Mouse (Mus musculus) heart, embryonic 14.5 days (tissue): ENCODE measurements around the gene Chst1. TPM values are rescaled to one million over a fixed set of nuclear protein-coding genes. Genes with fewer than 3 reads are reported as not detected.
A peak's percentile ranks its signal among the peaks of the same experiment; 100 is the strongest.

Source experiments
- ATAC-seq: fragments of 200-750 bp; cut with Nextera tagmentation; 2 replicates; pipeline ENCODE4 v1.8.0; 2017; ENCODE audit warnings: low read depth, moderate TSS enrichment; ENCODE audit not compliant: insufficient number of reproducible peaks, insufficient read depth, low FRiP score
- H3K27ac ChIP-seq, 2 experiments: fragments of 200-500 bp in 1 of 2; fragments of 300-500 bp in 1 of 2; sonication (generic) in 1 of 2; replicated peaks in 1 of 2; 2 replicates each; pipeline ENCODE4 v1.5.1; 2012 to 2014; ENCODE audit warnings: low read depth in 2 of 2, low read length in 2 of 2, control low read depth in 1 of 2, mild to moderate bottlenecking in 1 of 2, mixed read lengths in 1 of 2; ENCODE audit not compliant: control insufficient read depth in 1 of 2, insufficient read depth in 1 of 2
- H3K27me3 ChIP-seq: fragments of 300-500 bp; sonication (generic); 2 replicates; pipeline ENCODE4 v1.6.1; 2014; ENCODE audit warnings: mild to moderate bottlenecking, low read length, control low read depth; ENCODE audit not compliant: control insufficient read depth, insufficient read depth
- H3K36me3 ChIP-seq: fragments of 300-500 bp; sonication (generic); 2 replicates; pipeline ENCODE4 v1.6.1; 2014; ENCODE audit warnings: mild to moderate bottlenecking, control low read depth, low read length, mixed read lengths; ENCODE audit not compliant: control insufficient read depth, insufficient read depth
- H3K4me1 ChIP-seq, 2 experiments: fragments of 200-500 bp in 1 of 2; fragments of 300-500 bp in 1 of 2; sonication (generic) in 1 of 2; 2 replicates each; pipeline ENCODE4 v1.6.1; 2012 to 2014; ENCODE audit warnings: low read length in 2 of 2, control low read depth in 1 of 2, mixed read lengths in 1 of 2; ENCODE audit not compliant: control insufficient read depth in 2 of 2, insufficient read depth in 2 of 2
- H3K4me2 ChIP-seq: fragments of 300-500 bp; sonication (generic); 2 replicates; pipeline ENCODE4 v1.6.1; 2014; ENCODE audit warnings: mild to moderate bottlenecking, low read length
- H3K4me3 ChIP-seq, 2 experiments: fragments of 200-500 bp in 1 of 2; fragments of 300-500 bp in 1 of 2; sonication (generic) in 1 of 2; 2 replicates each; pipeline ENCODE4 v1.5.1; 2012 to 2014; ENCODE audit warnings: low read length in 2 of 2, mild to moderate bottlenecking in 2 of 2, control low read depth in 1 of 2, low read depth in 1 of 2, moderate library complexity in 1 of 2; ENCODE audit not compliant: control insufficient read depth in 1 of 2, insufficient read depth in 1 of 2
- H3K9ac ChIP-seq: fragments of 300-500 bp; sonication (generic); 2 replicates; pipeline ENCODE4 v1.6.1; 2014; ENCODE audit warnings: mild to moderate bottlenecking, low read length
- H3K9me3 ChIP-seq: fragments of 300-500 bp; sonication (generic); 2 replicates; pipeline ENCODE4 v1.6.1; 2016; ENCODE audit warnings: low read length, control low read depth; ENCODE audit not compliant: control insufficient read depth
- WGBS: fragments of 180-500 bp; shearing (Covaris S2); extraction: QIAGEN DNeasy Blood & Tissue Kit; methylation state at CpG from one replicate; pipeline ENCODE4 v1.1.7; 2014; 5-methylcytosine and 5-hydroxymethylcytosine counted together
- polyA plus RNA-seq: library from polyadenylated mRNA; unstranded; fragments of >200 nt; fragmentation: Nextera tagmentation; extraction: Ambion mirVana; gene quantifications from 2 replicates; pipeline ENCODE4 v1.2.1, GENCODE M21; 2014

The Chst1 gene
- polyA plus RNA-seq, 1 experiment from 2014 or later, result 2.5 TPM

- no peak for ATAC-seq
- 68% methylated on average over 5 of the region's 5 CpGs for WGBS
- Histone ChIP-seq H3K9ac (no peak overlapping the region), H3K9me3 (0 out of 2 replicates have a peak, but pooled peaks cover 3% of the 10 kb centered on the region), H3K4me1 (no peaks in the 10 kb centered on the region), H3K36me3 (no peaks in the 10 kb centered on the region), H3K4me3 (no peak overlapping the region), H3K27me3 (no peaks in the 10 kb centered on the region), H3K4me2 (no peak overlapping the region), H3K27ac (no peak overlapping the region)
These were observed 16.9 kb upstream of the Chst1 start for GRCm38 (mm10) chr2:92582596-92582995.

GRCm38 (mm10) chr2:92587806-92588205 is 11.7 kb upstream of the Chst1 start:
- Histone ChIP-seq H3K27me3 (no peaks in the 10 kb centered on the region), H3K27ac (no peak overlapping the region), H3K4me3 (no peak overlapping the region), H3K9me3 (0 out of 2 replicates have a peak, but pooled peaks cover 3% of the 10 kb centered on the region), H3K36me3 (no peaks in the 10 kb centered on the region), H3K4me2 (no peak overlapping the region), H3K9ac (no peak overlapping the region), H3K4me1 (no peaks in the 10 kb centered on the region)
- 90% methylated on average over 2 of the region's 2 CpGs for WGBS
- no peak for ATAC-seq

GRCm38 (mm10) chr2:92594929-92595730 is 4.4 kb upstream of the Chst1 start:
- no peak overlapping the region for H3K27ac ChIP-seq

GRCm38 (mm10) chr2:92597291-92597690 is 2.2 kb upstream of the Chst1 start:
- no peak overlapping the region for H3K27ac ChIP-seq
- peaks cover 3 to 10% of the 10 kb centered on the region in 2 experiments for H3K4me1 ChIP-seq
- no peak overlapping the region for H3K9ac ChIP-seq
- H3K4me3 ChIP-seq, result no peak overlapping the region
- no peak overlapping the region for H3K4me2 ChIP-seq
- H3K36me3 ChIP-seq, result no peaks in the 10 kb centered on the region
- H3K9me3 ChIP-seq, result no peaks in the 10 kb centered on the region
- WGBS, result 19% methylated on average over 7 of the region's 7 CpGs
- ATAC-seq, result no peak
- peaks cover 49% of the 10 kb centered on the region for H3K27me3 ChIP-seq

More at GRCm38 (mm10) chr2:92594929-92595730, 4.4 kb upstream of the Chst1 start:
- Histone ChIP-seq H3K9me3 (no peaks in the 10 kb centered on the region), H3K4me3 (no peak overlapping the region), H3K4me1 (peaks cover 3 to 4% of the 10 kb centered on the region in 2 experiments), H3K36me3 (no peaks in the 10 kb centered on the region), H3K4me2 (no peak overlapping the region), H3K9ac (no peak overlapping the region), H3K27me3 (peaks cover 28% of the 10 kb centered on the region)
- WGBS, result 55% methylated on average over 11 of the region's 11 CpGs
- ATAC-seq, result no peak

GRCm38 (mm10) chr2:92598941-92599486 is 493 bp upstream of the Chst1 start:
- Histone ChIP-seq H3K4me1 (peaks cover 3 to 10% of the 10 kb centered on the region in 2 experiments), H3K9me3 (no peaks in the 10 kb centered on the region), H3K27me3 (peaks cover 64% of the 10 kb centered on the region), H3K36me3 (no peaks in the 10 kb centered on the region), H3K27ac (no peak overlapping the region), H3K4me3 (peak overlapping the region; percentile 7 to 68; a peak in 2 of 4 replicates), H3K4me2 (peak overlapping the region; percentile 98), H3K9ac (peak overlapping the region; percentile 58; the same call in 1 of the 2 replicates)
- ATAC-seq, result no peak
- WGBS, result 23% methylated on average over 11 of the region's 11 CpGs

- H3K27me3 ChIP-seq, result peaks cover 72% of the 10 kb centered on the region
- peak overlapping the region; percentile 58 for H3K9ac ChIP-seq
- WGBS, result under 1% methylated on average over 17 of the region's 17 CpGs
- H3K4me1 ChIP-seq, result peaks cover 3 to 10% of the 10 kb centered on the region in 2 experiments
- H3K4me3 ChIP-seq, result peak overlapping the region; percentile 66 to 68
- no peak for ATAC-seq
- no peaks in the 10 kb centered on the region for H3K36me3 ChIP-seq
- H3K9me3 ChIP-seq, result no peaks in the 10 kb centered on the region
- H3K4me2 ChIP-seq, result peak overlapping the region; percentile 98
- no peak overlapping the region for H3K27ac ChIP-seq
These were observed 802 bp downstream of the Chst1 start for GRCm38 (mm10) chr2:92600348-92600670.

- ATAC-seq, result no peak
- Histone ChIP-seq H3K4me2 (no peak overlapping the region; the same call in 1 of the 2 replicates), H3K4me3 (no peak overlapping the region), H3K36me3 (no peaks in the 10 kb centered on the region), H3K9ac (no peak overlapping the region), H3K4me1 (peaks cover 3 to 10% of the 10 kb centered on the region in 2 experiments), H3K27me3 (peaks cover 73% of the 10 kb centered on the region), H3K27ac (no peak overlapping the region), H3K9me3 (no peaks in the 10 kb centered on the region)
- WGBS, result 26% methylated on average over 4 of the region's 4 CpGs
These were observed 1.7 kb downstream of the Chst1 start for GRCm38 (mm10) chr2:92601246-92601645.
